Mouse (Mus musculus) thymus, postnatal 25 days (tissue): ENCODE measurements around the gene Prtn3.
"Not testable (repeated sequence)": the region's sequence is repeated elsewhere in the genome, so short reads cannot be mapped to it uniquely, and the experiment has no call there.

ENCODE experiments used
- DNase-seq: peaks from one replicate; pipeline ENCODE4 v3.0.0; 2022

The Prtn3 gene

DNA sequence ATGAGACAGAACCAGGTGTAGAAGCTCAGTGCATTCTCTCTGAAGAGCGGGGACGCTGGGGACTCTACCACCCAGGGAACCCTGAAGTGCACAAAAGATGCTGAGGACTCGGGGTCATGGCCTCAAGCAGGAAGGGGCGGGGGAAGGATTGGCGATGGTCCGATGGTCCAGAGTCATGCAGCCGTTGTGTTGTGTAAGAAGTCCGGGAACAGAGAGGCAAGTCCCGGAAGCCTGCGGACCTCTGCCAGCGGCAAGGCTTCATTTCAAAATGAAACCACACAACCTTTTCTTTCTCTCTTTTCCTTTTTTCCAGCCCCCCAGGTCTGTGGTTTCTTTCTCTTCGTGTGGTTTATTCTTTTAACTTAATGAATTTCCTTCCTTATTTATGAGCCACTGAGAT is 3.5 kb downstream of the Prtn3 start:
- DNase-seq = no peak

DNA sequence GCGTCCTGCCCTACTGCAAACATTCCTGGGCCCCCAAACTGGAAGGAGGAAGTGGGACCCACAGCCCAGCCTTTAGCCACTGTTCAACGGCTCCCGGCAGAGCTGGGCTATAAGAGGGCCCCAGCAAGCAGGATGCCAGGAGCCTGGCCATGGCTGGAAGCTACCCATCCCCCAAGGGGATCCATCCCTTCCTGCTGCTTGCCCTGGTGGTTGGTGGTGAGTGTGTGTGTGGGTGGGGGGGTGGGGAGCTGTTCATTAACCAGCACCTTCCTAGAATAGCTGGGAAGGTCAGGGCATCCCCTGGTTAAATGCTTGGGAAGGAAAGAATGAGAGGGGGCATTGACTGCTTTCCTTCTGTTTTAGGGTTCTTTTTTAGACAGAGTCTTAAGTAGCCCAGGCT is 5.3 kb downstream of the Prtn3 start:
- no peak for DNase-seq

DNA sequence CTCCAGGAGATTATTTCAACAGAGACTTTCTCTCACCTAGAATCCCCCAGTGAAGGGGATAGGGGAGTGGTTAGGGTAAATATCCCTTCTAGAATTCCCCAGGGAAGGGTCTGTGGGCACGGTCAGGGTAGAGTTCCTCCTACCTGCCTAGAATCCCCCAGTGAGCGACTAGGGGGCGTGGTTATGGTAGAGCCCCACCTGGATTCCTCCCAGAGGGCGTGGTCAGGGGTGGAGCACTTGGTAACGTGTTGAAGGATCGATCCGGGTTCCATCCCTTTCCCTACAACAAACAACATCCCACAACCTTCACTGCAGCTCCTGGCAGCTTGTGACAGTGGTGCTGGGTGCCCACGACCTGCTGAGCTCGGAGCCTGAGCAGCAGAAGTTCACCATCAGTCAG is 6.4 kb downstream of the Prtn3 start:
- no peak for DNase-seq

DNA sequence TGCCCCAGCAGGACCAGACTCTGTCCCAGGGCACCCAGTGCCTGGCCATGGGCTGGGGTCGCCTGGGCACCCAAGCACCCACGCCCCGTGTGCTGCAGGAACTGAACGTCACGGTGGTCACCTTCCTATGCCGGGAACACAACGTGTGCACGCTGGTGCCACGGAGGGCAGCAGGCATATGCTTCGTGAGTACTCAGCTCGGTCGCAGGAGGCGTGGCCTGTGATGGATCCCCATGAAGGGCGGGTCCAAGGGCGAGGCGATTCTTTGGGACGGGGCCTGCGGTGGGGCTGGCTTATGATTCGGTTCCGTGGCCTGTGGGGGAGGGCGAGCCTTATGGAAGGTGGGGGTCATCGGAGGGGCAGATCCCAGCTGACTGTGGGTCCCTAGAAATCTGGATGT is 7.7 kb downstream of the Prtn3 start:
- no peak for DNase-seq

DNA sequence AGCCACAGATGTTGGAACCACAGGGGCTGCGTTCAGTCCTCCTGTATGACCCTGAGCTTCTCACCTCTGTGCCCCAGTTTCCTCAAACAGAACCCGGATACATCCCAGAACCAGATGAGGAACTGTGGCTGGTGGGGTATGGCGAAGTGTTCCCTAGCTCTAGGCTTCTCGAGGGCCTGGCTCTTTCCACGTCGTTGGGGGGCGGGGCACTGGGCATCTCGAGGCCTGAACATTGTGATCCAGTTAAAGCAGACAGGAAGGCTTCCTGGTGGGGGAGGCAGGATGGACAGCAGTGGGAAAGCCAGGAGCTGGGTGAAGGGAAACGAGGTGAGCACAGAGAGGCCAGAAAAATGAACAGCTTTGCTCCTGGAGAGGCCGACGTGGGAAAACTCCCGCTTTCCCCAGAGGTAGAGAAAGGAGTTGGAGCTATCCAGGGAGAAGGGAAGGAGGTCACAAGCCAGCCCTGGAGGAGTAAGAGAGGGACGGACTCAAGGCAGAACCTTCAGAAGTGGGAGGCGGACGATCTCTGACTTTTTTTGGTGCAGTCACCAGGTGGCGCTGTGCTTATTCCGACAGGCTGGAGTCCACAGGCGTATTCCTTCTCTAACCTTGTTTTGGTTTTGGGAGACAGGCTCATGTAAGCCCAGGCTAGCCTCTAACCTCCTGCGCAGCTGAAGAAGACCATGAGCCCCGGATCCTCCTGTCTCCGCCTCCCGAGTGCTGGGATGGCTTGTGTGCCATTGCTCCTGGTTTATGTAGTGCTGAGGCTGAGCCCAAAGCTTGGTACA is 9.2 kb downstream of the Prtn3 start:
- DNase-seq = peak; percentile 71

DNA sequence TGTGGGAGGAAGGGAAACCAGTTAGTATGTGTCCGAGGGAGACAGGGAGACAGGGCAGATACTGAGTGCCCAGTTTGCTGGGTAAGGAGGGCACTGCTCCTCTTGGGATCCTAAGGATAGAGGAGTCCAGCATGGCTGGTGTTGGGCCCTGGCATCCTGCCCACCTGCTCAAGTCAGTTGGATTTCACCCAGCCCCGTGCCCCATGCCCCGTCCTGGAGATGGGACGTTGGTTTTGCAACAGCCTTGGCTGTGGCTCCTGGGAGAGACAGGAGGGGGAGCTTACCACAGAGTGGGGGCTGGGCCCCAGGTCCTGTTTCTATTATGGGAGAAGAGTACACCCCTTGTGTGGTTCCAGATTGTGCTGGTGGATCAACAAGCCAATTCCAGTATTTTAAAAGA is 10.2 kb downstream of the Prtn3 start:
- DNase-seq = no peak

DNA sequence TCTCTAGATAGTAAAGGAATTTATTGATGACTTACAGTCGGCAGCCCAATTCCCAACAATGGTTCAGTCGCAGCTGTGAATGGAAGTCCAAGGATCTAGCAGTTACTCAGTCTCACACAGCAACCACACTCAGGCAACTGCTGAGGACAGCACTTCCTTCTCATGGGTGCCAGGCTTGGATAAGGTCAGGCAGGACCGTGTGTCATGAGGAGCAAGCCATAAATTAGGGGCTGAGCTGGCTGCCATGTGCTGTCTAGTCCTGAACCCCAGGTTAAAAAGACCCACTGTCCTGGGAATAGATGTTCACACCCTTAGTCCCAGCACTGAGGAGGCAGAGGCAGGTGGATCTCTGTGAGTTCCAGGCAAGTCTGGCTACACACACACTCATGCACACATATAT is 10.7 kb downstream of the Prtn3 start:
- DNase-seq = not testable (repeated sequence)

DNA sequence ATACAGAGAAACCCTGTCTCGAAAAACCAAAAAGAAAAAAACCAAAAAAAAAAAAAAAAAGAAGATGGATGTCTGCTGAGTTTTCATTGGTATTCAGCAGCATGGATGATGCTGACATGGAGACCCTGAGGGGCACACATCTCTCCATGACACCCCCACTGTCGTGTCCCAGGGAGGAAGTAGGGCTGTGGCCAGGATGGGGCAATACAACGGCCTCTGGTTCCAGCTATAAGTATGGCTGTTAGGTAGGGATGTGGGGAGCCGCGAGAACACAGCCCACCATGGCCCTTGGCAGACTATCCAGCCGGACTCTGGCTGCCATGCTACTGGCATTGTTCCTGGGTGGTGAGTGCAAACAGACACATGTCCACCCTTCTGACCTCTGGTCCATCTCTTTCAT is 11.8 kb downstream of the Prtn3 start, which contains the start of gene Elane:
Gene Elane (plus strand): TSS at position 194 of the 400 bp plus-strand sequence.
- no peak for DNase-seq

DNA sequence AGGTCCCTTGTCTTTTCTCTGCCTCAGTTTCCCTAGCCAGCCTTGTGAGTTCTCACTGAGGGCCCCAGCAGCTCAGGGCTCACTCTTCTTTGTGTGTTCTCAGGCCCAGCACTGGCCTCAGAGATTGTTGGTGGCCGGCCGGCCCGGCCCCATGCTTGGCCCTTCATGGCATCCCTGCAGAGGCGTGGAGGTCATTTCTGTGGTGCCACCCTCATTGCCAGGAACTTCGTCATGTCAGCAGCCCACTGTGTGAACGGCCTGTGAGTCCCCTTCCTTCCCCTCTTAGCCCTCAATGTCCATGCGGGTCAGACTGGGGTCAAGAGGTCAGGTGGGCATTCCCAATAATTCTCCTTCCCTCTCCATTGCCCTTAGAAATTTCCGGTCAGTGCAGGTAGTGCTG is 12.3 kb downstream of the Prtn3 start:
- DNase-seq = no peak

DNA sequence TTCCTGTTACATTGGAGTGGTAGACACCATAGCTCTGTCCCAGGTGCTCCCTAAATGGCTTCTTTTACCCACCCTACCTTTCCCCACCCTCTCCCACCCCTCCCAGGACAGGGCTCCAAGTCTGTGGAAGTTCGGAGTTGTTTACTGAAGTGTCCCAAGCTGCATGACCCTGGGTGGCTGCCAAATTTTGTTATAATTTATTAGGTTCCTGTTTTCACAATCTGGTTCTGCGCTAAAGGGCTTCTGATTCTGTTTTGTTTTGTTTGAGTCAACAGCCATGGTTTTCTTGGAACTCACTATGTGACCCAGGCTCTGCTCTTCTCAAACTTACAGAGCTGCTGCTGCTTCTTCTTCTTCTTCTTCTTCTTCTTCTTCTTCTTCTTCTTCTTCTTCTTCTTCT is 15.1 kb downstream of the Prtn3 start:
- no peak for DNase-seq

DNA sequence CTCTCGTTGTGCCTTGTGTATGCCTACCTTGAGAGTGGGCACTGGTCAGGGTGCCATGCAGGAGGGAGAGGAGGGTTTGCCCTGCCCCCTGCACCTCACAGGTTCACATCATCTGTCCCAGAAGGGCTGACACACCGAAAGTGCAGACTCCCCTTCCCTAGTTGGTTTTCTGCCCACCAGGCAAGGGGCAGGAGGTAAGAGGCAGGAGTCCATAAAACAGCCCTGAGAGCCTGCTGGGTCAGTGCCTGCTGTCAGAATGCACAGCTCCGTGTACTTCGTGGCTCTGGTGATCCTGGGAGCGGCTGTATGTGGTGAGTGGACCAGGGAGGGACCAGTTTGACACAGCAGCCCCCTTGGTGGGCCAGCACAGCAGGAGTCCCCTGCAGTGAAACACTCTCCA is 16.4 kb downstream of the Prtn3 start, which contains the start of gene Cfd:
Gene Cfd (plus strand): TSS at position 184 of the 400 bp plus-strand sequence.
- DNase-seq = no peak

DNA sequence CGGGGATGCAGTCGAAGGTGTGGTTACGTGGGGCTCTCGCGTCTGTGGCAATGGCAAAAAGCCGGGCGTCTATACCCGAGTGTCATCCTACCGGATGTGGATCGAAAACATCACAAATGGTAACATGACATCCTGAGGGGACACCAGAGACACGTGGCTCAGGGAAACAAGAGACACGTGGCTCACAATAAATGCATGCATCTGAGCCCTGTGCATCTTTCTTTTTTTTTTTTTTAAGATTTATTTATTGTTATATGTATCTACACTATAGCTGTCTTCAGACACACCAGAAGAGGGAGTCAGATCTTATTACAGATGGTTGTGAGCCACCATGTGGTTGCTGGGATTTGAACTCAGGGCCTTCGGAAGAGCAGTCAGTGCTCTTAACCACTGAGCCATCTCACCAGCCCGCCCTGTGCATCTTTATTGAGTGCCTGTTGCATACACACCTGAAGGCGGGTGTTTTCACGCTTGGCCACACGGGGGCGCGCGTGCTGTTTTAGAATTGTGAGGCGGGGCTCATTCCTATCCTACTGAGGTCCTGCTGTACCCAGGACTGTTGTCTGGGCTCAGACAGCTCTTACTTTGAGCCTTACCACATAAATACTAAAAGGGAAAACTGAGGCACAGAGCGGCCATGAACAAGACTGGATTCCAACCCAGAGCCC is 18.3 kb downstream of the Prtn3 start:
- DNase-seq = peak; percentile 86

DNA sequence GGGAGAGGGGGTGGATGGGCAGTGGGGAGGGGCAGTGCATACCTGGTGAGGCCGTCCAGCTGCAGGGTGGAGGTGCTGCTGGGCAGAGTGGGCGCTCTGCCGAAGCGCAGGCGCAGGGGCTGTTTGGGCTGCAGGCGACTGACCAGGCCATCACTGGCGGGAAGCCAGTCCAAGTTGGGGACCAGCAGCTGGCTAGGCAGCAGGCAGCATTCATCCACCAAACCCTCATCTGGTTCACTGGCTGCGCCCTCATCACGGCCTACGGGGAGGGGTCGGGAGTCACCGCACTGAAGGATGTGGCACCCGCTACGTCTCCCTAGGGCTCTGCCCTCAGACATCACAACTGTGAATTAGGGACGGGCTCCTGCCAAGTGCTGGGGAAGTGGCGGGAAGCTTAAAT is 22.0 kb downstream of the Prtn3 start:
- no peak for DNase-seq

DNA sequence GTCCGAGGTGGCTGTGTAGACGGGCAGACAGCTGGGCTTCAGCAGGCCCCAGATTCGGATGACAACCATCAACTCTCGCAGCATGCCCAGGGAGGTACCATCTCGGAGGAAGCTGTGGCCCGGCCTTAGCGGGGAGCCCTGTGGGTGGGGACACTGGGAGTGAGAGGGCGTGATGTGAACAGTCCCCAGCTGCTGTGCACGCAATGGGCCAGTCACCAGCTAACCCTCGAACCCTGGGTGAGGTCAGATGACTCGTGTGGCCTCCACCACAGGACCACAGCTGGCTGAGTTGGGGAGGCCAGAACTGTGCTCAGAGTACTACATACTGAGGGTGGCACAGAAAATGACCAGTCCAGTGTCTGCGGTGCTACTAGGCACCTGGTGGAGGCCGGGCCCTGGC is 22.5 kb downstream of the Prtn3 start:
- DNase-seq = no peak

DNA sequence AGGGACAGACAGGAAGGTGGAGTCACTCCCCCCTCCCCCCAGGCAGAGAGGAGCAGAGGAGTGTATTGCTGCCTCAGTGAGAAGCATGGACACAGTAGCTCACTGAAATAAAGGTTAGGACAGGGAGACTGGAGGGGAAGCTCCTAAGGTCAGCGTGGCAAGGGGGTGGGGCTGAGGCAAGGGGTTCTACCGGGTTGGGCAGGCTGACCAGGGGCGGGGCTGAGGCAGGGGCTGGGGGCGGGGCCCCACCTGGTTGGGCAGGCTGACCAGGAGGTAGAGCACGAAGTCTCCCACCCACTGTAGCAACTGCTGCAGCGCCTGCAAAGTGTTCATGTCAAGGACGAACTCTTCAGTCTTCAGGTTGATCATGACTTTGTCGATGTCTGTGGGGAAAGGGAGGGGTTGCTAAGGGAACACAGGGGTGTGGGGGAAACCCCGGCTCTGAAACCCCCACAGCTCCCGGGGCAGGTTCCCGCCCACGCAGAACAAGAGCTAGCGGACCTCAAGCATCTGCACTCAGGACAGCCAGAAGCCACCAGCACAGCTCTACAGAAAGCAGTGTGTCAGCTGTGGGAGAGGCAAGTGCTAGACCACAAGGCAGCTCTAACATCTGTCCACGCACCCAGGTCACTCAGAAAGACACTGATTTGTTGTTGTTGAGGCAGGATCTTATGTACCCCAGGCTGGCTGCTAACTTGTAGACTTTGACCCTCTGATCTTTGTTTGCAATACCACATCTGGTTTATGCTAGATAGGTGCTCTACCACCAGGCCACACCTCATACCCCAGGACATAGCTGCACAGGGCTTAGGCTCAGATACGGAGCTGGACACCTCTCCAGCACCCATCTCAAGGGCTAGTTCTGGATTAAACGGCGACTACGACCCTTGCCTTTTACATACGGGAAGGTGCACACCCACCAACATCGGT is 23.3 kb downstream of the Prtn3 start:
- no peak for DNase-seq

DNA sequence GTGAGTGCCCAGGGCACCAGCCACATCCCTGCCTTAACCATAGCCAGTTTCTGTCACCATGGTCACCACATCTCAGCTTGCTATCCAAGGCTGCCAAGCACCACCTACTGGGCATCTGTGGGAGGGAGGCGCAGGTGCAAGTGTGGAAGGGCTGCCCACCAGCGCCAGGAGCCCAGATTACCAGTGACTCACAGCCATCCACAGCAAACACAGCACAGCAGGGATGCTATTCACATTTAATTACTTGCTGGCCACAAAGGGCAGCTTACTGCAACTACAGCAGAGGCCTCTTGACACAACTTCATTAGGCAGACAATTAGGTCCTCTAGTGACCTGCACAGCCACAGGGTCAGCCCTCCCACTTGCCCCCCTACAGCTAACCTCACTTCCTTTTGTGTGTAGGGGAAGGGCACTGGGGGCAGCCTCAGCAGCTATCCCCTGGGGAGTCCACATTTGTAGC is 26.7 kb downstream of the Prtn3 start:
- no peak for DNase-seq

DNA sequence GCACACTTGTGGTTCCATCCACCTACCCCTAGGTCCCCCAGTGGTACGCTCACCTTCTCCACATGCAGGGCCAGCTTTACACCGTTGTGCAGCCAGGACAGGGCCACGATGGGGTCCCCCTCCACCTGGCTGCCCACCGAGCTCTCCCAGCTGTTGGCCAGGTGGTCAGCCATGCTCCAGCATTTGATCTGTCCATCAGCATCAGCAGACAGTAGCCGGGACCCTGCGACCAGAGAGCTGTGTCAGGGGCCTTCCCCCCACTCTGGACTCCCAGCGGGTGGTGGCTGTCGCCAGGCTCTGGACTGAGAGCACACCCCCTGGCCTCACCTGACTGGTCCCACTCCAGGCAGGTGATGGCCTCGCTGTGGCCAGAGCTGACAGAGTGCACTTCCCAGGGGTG is 32.4 kb downstream of the Prtn3 start:
- DNase-seq = no peak

DNA sequence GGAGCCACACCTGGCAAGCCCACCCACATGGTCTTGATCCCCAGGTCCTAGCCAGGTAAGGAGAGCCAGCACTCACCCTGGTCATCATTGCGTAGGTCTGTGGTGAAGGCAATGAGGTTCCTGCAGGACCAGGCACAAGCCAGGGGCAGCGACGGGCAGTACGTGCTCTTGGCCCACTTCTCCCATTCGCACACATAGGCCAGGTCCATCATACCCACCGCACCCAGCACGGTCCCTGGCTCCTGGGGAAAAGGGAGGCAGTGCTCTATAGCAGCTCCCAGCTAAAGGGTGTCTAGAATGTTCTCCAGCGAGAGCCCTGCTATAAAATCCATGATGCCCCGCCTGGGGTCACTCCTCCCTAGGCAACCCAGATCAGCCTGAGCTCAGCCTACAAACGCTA is 33.1 kb downstream of the Prtn3 start:
- no peak for DNase-seq

DNA sequence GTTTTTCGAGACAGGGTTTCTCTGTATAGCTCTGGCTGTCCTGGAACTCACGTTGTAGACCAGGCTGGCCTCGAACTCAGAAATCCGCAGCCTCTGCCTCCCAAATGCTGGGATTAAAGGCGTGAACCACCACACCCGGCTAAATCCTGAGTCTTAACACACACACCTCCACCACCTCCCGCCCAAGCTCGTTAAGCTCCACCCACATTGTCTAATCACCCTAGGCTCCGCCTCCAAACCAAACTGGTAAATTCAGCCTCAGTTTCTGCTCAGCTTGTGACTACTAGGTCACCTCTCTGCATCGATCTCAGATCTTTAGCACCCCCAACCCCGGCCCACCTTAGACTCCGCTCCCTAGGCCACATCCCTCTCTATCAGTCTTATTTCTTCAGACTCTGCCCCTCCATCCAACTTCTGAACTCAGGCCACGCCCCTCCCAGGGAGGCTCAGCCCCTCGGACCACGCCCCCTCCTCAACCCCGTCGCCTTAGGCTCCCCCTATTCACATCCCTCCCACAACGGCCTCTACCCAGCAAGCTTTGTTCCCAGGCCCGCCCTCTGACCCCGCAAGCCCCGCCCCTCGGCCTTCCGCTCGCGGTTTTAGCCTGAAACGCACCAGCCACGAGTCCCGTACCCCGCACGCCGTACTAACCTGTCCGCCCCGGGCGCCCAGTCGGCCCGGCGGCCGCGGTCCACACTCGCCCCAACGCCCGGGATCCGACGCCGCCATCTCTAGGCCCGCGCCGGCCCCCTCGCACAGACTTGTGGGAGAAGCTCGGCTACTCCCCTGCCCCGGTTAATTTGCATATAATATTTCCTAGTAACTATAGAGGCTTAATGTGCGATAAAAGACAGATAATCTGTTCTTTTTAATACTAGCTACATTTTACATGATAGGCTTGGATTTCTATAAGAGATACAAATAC is 34.2 kb downstream of the Prtn3 start, which contains the start of gene Med16:
Gene Med16 (minus strand): TSS at position 757 of the 925 bp plus-strand sequence.
- peak; percentile 98 for DNase-seq

DNA sequence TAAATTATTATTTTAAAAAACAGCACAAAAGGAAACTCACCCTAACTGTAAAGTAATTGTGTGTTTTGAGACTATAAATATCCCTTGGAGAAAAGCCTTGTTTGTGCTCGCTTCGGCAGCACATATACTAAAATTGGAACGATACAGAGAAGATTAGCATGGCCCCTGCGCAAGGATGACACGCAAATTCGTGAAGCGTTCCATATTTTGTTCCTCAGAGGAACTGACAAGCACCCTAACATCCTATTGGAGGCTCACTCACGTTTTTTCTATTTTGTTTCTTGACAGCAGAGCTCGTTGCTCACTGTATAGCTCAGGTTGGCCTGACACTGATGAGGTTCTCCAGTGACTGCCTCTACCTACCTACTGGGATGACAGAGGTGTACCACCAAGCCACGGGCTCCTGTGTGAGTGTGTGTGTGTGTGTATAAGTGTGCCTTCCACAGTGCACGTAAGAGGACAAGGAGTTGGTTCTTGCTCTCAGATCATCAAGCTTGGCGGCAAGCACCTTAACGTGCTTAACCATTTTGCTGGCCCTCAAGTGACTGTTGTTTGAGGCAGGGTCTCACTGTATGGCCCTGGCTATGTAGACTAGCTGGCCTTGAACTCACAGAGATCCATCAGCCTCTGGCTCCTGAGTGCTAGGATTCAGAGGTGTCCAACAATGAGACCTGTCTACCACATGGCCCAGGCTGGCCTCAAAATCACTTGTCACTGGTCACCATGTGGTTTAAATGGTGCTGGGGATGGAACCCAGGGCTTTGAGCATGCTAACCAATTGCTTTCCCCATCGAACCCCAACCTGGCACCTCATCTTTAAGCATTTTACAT is 35.0 kb downstream of the Prtn3 start:
- DNase-seq = peak; percentile 34

DNA sequence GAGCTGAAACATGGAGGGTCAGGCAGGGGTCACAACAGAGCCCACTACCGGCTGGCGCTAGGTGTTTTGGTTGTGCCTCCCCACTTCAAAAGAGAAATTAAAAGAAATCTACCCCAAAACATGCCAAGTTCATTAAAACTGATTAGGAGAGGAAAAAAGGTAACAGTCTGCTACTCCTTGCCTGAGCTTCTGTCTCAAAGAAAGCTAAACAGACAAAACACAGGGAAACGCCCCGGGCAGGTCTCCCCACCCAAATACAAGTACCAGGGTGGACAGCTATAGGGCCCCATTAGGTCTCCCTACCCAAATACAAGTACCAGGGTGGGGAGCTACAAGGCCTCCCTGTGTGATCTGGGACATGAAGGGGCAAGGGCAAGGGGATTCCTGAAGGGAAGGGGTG is 36.3 kb downstream of the Prtn3 start, which contains the start of gene Gm26602:
Gene Gm26602 (plus strand): TSS at position 301 of the 400 bp plus-strand sequence.
- no peak for DNase-seq
